Mouse (Mus musculus) liver, embryonic 12.5 days (tissue): ENCODE results near the gene Hlf. TPM values are rescaled to one million over a fixed set of nuclear protein-coding genes. Genes with fewer than 3 reads are reported as not detected.

Experiments used
- ATAC-seq: fragments of 200-750 bp; cut with Nextera tagmentation; 2 replicates; pipeline ENCODE4 v1.8.0; 2017; ENCODE audit warnings: moderate number of reproducible peaks, mild to moderate bottlenecking, moderate library complexity
- H3K27ac ChIP-seq: fragments of 300-500 bp; sonication (generic); 2 replicates; pipeline ENCODE4 v1.5.1; 2016; ENCODE audit warnings: mild to moderate bottlenecking
- H3K27me3 ChIP-seq: fragments of 300-500 bp; sonication (generic); replicated peaks from 2 replicates; pipeline ENCODE4 v1.6.1; 2016; ENCODE audit warnings: mild to moderate bottlenecking, moderate library complexity
- H3K36me3 ChIP-seq: fragments of 300-500 bp; sonication (generic); 2 replicates; pipeline ENCODE4 v1.6.1; 2016; ENCODE audit warnings: mild to moderate bottlenecking, moderate library complexity
- H3K4me1 ChIP-seq: fragments of 300-500 bp; sonication (generic); 2 replicates; pipeline ENCODE4 v1.6.1; 2016
- H3K4me2 ChIP-seq: fragments of 300-500 bp; sonication (generic); 2 replicates; pipeline ENCODE4 v1.6.1; 2016; ENCODE audit warnings: mild to moderate bottlenecking, moderate library complexity
- H3K4me3 ChIP-seq: fragments of 300-500 bp; sonication (generic); 2 replicates; pipeline ENCODE4 v1.5.1; 2016; ENCODE audit warnings: mild to moderate bottlenecking, moderate library complexity
- H3K9ac ChIP-seq: fragments of 300-500 bp; sonication (generic); 2 replicates; pipeline ENCODE4 v1.6.1; 2016; ENCODE audit warnings: mild to moderate bottlenecking, moderate library complexity
- H3K9me3 ChIP-seq: fragments of 300-500 bp; sonication (generic); replicated peaks from 2 replicates; pipeline ENCODE4 v1.6.1; 2016; ENCODE audit warnings: mild to moderate bottlenecking, moderate library complexity
- WGBS: fragments of 180-500 bp; shearing (Covaris S2); methylation state at CpG from one replicate; pipeline ENCODE4 v1.1.7; 2016; ENCODE audit not compliant: insufficient replicate concordance; 5-methylcytosine and 5-hydroxymethylcytosine counted together
- polyA plus RNA-seq: library from polyadenylated mRNA; unstranded; fragments of >200 nt; fragmentation: Nextera tagmentation; extraction: Ambion mirVana; gene quantifications from 2 replicates; pipeline ENCODE4 v1.2.1, GENCODE M21; 2016

The Hlf gene
- polyA plus RNA-seq, 1 experiment from 2014 or later, result 5.0 TPM

DNA sequence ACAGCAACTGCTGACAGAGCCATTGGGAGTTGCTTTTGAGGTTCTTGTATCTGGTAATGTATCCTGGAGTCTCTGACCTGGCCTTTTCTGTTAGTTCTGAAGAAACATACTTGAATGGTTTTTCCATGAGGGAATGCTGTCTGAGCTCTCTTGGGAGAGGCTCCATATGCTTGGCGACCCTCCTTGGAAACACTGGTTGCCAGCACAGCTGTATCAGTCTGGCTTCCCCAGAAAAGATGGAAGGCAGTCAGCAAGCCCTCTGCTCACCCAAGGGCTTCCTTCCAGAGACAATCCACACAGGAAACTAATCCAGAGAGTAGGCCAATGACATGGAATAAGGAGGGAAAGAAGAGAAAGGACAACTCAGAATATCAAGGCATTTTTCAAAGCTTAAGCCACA is 63.9 kb downstream of the Hlf start:
- Histone ChIP-seq H3K4me3 (no peak overlapping the region), H3K27me3 (no peaks in the 10 kb centered on the region), H3K36me3 (no peaks in the 10 kb centered on the region), H3K9me3 (no peaks in the 10 kb centered on the region), H3K4me1 (no peaks in the 10 kb centered on the region), H3K4me2 (no peak overlapping the region), H3K27ac (no peak overlapping the region), H3K9ac (no peak overlapping the region)
- no peak for ATAC-seq
- WGBS, result 38% methylated on average over 1 of the region's 1 CpGs

DNA sequence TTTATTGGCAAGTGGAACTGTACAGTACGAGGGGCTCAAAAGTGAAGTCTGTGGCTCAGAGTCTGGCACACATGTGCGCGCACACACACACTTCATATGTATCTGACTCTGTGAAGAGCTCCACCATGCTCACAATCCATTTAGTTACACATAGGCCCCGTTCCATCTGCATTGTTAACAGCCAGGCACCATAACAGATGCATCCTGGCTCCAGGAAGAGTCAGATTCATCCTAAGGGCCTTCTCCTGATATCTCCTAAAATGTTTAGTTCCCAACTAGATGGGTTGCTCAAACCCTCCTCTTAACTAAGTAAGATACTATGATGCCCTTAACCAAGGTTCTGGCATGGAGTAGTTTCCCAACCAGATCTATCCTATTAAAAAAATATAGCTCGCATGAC is 64.5 kb downstream of the Hlf start:
- no peak overlapping the region for H3K9ac ChIP-seq
- no peak overlapping the region for H3K4me3 ChIP-seq
- no peak overlapping the region for H3K27ac ChIP-seq
- no peaks in the 10 kb centered on the region for H3K27me3 ChIP-seq
- H3K36me3 ChIP-seq, result no peaks in the 10 kb centered on the region
- ATAC-seq, result no peak
- WGBS, result 75% methylated on average over 5 of the region's 5 CpGs
- H3K4me1 ChIP-seq, result no peaks in the 10 kb centered on the region
- no peak overlapping the region for H3K4me2 ChIP-seq
- H3K9me3 ChIP-seq, result no peaks in the 10 kb centered on the region

DNA sequence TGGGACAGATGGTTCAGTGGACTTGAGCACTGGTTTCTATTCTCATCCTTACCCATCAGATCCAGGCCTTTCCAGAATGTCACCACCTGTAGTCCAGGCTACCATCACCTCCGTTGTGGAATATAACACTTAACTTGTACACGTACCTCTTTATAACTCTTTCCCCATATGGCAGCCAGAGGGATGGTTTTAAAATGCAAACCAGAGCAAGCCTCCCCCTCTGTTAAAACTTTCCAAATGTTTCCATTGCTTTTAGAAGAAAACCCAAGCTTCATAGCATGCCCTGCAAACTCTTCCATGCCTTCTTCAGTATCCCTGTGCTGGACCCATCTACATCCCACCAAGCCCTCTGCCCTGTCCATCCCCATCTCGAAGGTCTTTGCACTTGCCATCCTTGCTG is 66.1 kb downstream of the Hlf start:
- no peak overlapping the region for H3K4me3 ChIP-seq
- H3K27me3 ChIP-seq, result no peaks in the 10 kb centered on the region
- no peak for ATAC-seq
- H3K9ac ChIP-seq, result no peak overlapping the region
- no peak overlapping the region for H3K4me2 ChIP-seq
- H3K4me1 ChIP-seq, result no peaks in the 10 kb centered on the region
- H3K36me3 ChIP-seq, result no peaks in the 10 kb centered on the region
- 74% methylated on average over 3 of the region's 3 CpGs for WGBS
- no peaks in the 10 kb centered on the region for H3K9me3 ChIP-seq
- no peak overlapping the region for H3K27ac ChIP-seq

DNA sequence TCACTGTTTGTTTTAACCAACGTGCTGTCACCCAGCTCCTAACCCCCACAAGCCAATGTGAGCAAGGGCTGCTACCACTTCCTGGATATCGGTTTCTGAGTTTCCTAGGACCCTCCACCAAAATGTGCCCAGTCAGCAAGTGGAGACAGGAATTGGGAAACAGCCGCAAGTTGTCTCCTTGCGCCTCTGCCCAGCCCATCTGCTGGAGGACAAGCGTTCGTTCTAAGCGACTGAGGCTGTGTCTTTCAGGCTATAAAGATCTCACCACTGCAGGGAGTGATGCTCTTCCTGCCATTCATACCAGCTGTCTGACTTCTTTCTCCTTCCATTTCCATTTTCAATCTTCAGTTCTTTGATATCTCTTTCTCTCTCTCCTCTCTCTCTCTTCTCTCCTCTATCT is 69.8 kb downstream of the Hlf start:
- Histone ChIP-seq H3K9ac (no peak overlapping the region), H3K4me3 (no peak overlapping the region), H3K4me1 (no peaks in the 10 kb centered on the region), H3K27me3 (no peaks in the 10 kb centered on the region), H3K27ac (no peak overlapping the region), H3K4me2 (no peak overlapping the region), H3K9me3 (no peaks in the 10 kb centered on the region), H3K36me3 (no peaks in the 10 kb centered on the region)
- 52% methylated on average over 7 of the region's 7 CpGs for WGBS
- no peak for ATAC-seq

DNA sequence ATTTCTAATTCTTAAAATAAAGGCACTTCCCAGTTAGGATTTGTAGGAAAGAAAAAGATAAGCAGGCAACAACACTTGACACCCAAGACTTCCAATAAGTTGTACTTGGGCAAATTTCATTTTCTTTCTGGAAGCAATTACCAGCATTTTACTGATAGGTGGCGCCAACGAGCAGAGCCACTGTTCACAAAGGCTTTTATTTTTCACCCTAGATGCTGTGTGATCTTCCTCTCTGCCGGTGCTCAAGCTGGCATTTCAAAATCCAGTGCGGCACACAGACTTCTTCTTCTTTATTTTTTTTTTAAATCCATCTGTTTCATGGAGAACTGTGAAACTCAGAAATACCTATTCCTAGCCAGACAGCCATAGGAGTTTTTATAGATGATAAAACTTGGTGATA is 73.2 kb downstream of the Hlf start:
- Histone ChIP-seq H3K4me2 (no peak overlapping the region), H3K36me3 (no peaks in the 10 kb centered on the region), H3K9me3 (no peaks in the 10 kb centered on the region), H3K4me3 (no peak overlapping the region), H3K4me1 (no peaks in the 10 kb centered on the region), H3K27me3 (no peaks in the 10 kb centered on the region), H3K9ac (no peak overlapping the region), H3K27ac (no peak overlapping the region)
- WGBS, result 14% methylated on average over 4 of the region's 4 CpGs
- no peak for ATAC-seq

DNA sequence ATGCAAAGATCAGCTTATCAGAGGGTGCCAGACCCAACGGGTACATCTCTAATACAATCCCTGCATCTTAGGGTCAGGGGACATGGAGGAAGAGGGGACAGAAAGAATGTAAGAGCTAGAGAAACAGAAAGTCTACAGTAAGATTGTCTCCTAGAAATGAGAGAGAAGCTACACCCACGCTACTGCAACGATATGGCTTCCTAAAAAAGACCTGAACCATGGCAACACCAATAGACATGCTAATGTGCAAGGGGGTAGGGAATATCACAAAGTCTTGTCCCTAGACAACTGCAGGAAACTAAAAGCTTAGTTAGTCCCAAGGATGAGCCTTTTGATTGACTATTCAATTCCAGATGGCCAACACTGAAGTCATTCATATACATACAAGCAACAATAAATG is 76.1 kb downstream of the Hlf start:
- WGBS, result 51% methylated on average over 3 of the region's 3 CpGs
- no peak overlapping the region for H3K9ac ChIP-seq
- H3K4me1 ChIP-seq, result no peaks in the 10 kb centered on the region
- H3K4me3 ChIP-seq, result no peak overlapping the region
- H3K4me2 ChIP-seq, result no peak overlapping the region
- no peak overlapping the region for H3K27ac ChIP-seq
- no peak for ATAC-seq
- no peaks in the 10 kb centered on the region for H3K9me3 ChIP-seq
- no peaks in the 10 kb centered on the region for H3K27me3 ChIP-seq
- H3K36me3 ChIP-seq, result no peaks in the 10 kb centered on the region

DNA sequence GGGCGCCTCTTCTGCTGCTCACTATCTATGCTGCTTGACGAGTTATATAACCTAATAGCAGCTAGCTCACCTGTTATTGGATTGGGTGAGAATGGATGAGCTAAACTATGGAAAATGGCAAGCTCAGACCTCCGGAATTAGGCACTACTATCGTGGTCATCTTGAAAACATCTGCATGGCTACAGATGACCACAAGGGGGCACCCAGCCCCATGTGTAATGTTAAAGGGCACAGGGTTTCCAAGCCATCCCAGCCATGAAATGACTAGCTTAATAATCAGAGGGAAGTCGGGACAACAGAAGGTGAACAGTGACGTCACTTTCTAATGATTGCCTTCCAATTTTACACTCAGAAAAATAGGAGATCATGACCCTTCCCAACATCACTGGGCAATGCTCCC is 83.7 kb downstream of the Hlf start:
- 49% methylated on average over 6 of the region's 6 CpGs for WGBS
- no peak overlapping the region for H3K4me2 ChIP-seq
- H3K4me3 ChIP-seq, result no peak overlapping the region
- no peak overlapping the region for H3K27ac ChIP-seq
- H3K4me1 ChIP-seq, result no peaks in the 10 kb centered on the region
- ATAC-seq, result no peak
- H3K9me3 ChIP-seq, result no peaks in the 10 kb centered on the region
- H3K36me3 ChIP-seq, result no peaks in the 10 kb centered on the region
- no peaks in the 10 kb centered on the region for H3K27me3 ChIP-seq
- no peak overlapping the region for H3K9ac ChIP-seq

DNA sequence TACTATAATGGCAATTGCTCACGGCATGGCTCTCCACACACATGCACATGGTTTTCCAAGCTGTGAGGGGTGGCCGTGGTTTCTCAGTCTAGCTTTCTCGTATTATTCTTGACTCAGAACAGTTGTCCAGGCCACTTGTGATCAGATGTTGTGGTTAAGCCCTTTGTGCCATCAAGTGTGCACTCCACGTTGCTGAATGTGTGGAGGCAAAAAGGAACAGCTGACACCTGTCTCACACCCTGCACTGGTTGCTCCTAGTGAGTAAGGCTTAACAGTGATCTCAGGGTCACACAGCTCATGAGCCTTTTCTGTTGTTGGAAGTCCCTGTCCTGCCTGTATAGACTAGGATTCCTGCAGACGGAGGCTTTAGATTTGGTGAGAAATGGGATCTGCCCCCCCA is 84.6 kb downstream of the Hlf start:
- 69% methylated on average over 5 of the region's 5 CpGs for WGBS
- H3K9me3 ChIP-seq, result no peaks in the 10 kb centered on the region
- H3K36me3 ChIP-seq, result no peaks in the 10 kb centered on the region
- no peak for ATAC-seq
- H3K9ac ChIP-seq, result no peak overlapping the region
- no peaks in the 10 kb centered on the region for H3K27me3 ChIP-seq
- H3K4me3 ChIP-seq, result no peak overlapping the region
- no peak overlapping the region for H3K4me2 ChIP-seq
- no peaks in the 10 kb centered on the region for H3K4me1 ChIP-seq
- H3K27ac ChIP-seq, result no peak overlapping the region

DNA sequence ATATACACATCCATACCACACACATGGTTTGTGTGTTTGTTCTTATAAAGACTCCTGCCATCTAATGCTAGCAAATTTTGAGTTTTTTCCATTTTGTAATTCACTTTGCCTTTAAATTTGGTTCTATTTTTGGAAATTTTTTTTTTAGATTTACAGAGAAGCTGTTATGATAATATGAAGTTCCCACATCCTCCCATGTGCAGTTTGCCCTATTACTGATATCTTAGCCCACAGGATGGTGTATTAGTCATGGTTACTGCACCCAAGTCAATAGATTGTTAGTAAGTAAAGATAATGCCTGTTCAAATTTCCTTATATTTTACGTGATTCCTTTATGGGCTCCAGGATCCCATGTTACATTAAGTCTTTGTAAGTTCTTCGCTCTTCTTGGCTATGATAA is 96.1 kb downstream of the Hlf start:
- no peak overlapping the region for H3K4me3 ChIP-seq
- no peaks in the 10 kb centered on the region for H3K9me3 ChIP-seq
- H3K9ac ChIP-seq, result no peak overlapping the region
- WGBS, result 72% methylated on average over 2 of the region's 2 CpGs
- no peak overlapping the region for H3K27ac ChIP-seq
- H3K4me1 ChIP-seq, result no peaks in the 10 kb centered on the region
- no peak for ATAC-seq
- no peaks in the 10 kb centered on the region for H3K27me3 ChIP-seq
- H3K36me3 ChIP-seq, result no peaks in the 10 kb centered on the region
- no peak overlapping the region for H3K4me2 ChIP-seq

DNA sequence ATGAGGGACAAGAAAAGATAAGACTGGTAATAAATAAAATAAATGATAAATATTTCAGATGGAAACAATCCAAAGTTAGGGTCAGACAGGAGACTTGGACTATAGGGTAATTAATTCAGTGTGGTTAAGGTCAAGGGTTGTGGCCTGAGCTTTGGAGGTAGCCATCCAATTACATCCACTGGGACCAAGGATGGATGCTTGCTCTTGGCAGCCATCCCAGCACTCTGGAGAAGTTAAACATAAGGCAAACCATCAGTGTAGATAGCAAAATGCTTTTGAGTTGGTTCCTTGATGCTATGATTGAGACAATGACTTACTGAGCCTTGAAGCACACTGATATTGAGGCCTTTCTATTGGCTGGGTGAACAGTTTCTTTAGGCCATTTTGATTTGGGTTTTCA is 97.9 kb downstream of the Hlf start:
- Histone ChIP-seq H3K36me3 (no peaks in the 10 kb centered on the region), H3K9ac (no peak overlapping the region), H3K4me3 (no peak overlapping the region), H3K27me3 (no peaks in the 10 kb centered on the region), H3K4me2 (no peak overlapping the region), H3K4me1 (no peaks in the 10 kb centered on the region), H3K9me3 (no peaks in the 10 kb centered on the region), H3K27ac (no peak overlapping the region)
- no peak for ATAC-seq

DNA sequence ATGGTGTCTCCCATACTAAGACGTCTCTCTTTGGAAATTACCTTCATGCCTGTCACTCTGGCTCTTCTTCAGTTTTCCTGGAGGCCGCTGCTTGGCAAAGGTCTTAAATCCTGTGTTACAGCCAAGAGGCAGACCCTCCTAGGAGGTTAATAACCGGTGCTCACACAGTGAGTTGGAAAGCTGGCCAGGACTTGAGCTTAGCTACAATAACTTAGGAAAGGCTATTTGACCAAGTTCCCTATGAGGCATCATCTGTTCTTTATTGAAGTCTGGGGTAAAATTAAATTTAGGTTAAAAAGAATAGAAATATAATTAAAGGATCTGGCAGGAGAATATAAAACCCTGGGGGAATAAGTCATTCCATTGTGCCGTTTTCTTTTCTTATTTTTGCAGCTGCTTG is 99.5 kb downstream of the Hlf start:
- H3K36me3 ChIP-seq, result no peaks in the 10 kb centered on the region
- no peaks in the 10 kb centered on the region for H3K4me1 ChIP-seq
- no peak for ATAC-seq
- H3K4me3 ChIP-seq, result no peak overlapping the region
- no peaks in the 10 kb centered on the region for H3K27me3 ChIP-seq
- H3K9me3 ChIP-seq, result no peaks in the 10 kb centered on the region
- H3K4me2 ChIP-seq, result no peak overlapping the region
- H3K27ac ChIP-seq, result no peak overlapping the region
- no peak overlapping the region for H3K9ac ChIP-seq
- 74% methylated on average over 4 of the region's 4 CpGs for WGBS

DNA sequence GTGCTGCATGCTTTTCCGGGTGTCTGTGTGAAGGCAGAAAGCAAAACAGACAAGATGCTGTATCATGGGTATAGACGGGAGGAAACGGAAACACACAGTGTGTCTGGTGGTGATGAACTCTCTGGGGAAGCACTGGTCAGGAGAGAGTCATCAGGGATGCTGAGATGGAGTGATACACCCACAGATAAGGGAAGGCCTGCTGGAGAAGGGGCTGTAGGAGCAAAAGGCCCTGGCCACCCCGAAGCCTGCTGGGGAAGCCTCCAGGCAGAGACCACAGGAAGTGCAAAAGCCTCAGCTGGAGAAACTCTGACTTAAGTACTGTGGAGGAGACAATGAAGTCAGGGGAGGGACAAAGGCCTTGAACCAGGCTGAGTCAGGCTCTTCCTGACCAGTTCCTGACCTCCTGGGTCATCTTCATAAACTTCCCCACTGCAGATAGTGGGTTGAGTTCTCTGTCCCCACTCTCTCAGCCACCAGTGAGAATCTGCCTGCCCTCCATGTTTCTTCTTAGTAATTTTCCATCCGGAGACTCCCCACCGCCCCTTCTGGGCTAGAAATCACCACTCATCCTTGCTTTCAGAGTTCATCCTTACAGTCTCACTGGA is 104.0 kb downstream of the Hlf start:
- WGBS, result 44% methylated on average over 6 of the region's 6 CpGs

More for the DNA sequence above, 104.0 kb downstream of the Hlf start:
- no peak overlapping the region for H3K9ac ChIP-seq
- H3K4me1 ChIP-seq, result no peaks in the 10 kb centered on the region
- H3K36me3 ChIP-seq, result no peaks in the 10 kb centered on the region
- H3K4me2 ChIP-seq, result no peak overlapping the region
- ATAC-seq, result no peak
- no peaks in the 10 kb centered on the region for H3K9me3 ChIP-seq
- H3K27me3 ChIP-seq, result no peaks in the 10 kb centered on the region
- H3K27ac ChIP-seq, result no peak overlapping the region
- H3K4me3 ChIP-seq, result no peak overlapping the region
